Mouse (Mus musculus) frontal cortex, postnatal 36 days (tissue): ENCODE measurements at regions not wholly inside any gene's neighbourhood (a gene's known extent, or its start where the extent isn't known, plus 50 kb on each side); places are given as distances from the start of the nearest gene placed in this dataset.
A peak's percentile ranks its signal among the peaks of the same experiment; 100 is the strongest.

ENCODE experiments used
- DNase-seq, 2 experiments: peaks; one replicate each; pipeline ENCODE4 v3.0.0; 2022; ENCODE audit warnings: low spot score in 2 of 2

- DNase-seq = no peak
Observed at GRCm38 (mm10) chr9:43930037-43930404, 113.2 kb upstream of the Thy1 start.

GRCm38 (mm10) chr9:43930476-43930875, 112.7 kb upstream of the Thy1 start:
- no peak for DNase-seq

- no peak for DNase-seq
Observed at GRCm38 (mm10) chr9:43934012-43934690, 109.0 kb upstream of the Thy1 start.

GRCm38 (mm10) chr9:43934691-43935064, 108.5 kb upstream of the Thy1 start:
- no peak for DNase-seq

DNA sequence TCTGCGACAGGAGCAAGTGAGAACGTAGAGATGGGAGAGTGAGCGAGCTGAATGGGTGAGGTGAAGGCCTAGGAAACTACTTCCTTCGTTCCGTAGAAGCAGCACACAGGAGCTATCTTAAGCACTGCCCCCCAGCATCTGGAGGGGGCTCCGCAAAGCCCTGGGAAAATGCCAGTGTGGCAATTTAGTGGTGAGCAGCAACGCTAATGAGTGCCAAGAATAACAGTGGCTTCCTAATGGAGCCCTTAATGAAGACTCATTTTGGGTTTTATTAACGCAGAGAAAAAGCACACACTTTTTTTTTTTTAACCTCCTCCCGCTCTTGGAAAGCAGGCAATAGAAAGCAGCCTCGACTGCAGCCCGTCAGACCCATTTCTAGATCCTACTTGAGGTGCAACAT, 103.8 kb upstream of the Thy1 start:
- no peak for DNase-seq

- DNase-seq = peak in 1 of 2 experiments; percentile 21
Observed at GRCm38 (mm10) chr9:43942147-43942546, 101.0 kb upstream of the Thy1 start.

DNA sequence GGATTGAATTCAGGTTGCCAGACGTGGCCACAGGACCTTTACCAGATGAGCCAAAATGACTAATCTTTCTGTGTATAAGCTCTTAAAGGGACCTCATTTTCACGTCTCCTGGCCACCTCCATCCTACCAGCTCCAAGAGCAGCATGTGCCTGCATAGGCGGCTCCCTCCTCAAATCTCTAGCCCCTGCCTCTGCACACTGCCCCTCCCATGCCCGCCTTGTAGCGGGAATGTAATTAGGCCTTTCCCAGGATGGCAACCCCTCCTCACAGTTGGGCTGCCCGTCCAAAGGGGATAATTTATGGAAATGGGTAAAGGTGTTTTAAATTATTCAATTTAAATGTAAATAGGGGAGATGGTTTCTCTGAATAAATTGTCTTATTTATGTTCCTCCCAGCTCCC, 99.7 kb upstream of the Thy1 start:
- DNase-seq = no peak

DNA sequence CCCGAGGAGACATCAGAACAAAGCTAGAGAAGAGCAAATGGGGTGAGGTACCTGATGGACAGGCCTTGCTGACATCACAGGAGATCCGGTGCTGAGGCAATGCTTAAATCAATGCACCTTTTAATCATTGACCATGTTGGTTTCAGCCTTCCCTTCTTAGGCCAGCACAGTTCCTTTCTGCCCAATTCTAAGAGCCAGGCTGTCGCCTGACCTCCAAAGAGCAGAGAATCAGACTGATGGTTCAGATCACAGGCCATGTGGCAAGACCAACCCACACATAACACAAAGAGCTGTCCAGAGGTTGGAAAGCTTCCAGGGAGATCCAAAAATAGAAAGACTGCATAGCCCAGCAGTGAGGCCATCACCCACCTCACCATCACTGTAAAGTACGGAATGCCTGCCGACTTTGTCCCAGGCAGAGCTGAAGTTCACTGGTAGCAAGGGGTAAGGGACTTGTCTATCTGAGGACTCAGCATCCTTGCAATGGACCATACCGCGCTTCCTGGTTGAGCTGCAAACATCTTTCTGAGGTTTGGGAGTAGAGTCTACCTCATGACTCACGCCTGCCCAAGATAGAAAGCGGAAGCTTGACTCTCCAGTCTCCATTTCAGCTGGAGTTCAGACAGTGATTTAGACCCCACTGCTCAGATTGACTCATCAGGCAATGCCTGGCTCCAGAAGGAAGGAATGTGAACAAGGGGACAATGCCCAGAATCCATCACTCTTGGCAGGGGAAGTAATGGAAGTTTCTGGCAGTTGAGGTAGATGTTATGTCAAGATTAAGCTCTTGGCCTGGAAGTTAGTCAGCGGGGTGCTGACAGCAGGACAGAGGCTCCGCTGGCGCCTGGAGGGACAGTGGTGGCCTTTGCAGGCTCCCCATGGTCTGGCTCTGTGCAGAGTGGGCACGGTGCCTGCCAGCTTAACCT, 98.1 kb upstream of the Thy1 start:
- no peak for DNase-seq

- DNase-seq = no peak
Observed at GRCm38 (mm10) chr9:43945997-43946649, 97.1 kb upstream of the Thy1 start.

DNA sequence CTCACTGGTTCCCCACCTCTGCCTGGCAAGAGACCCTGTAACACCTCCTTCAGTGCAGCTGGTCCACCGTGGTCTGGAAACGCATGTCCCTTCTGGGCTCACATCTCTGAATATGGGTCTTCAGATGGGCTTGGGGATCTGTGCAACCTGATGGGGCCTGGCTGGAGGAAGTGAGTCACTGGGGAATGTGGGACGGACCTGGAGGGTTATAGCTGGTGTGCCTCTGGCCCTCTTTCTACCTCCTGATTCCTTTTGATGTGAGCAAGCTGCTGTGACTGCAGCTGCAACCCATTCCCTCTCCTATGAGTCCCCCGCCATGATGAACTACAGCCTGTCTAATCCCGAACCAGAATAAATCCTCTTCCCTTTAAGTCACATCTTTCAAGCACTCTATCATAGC, 96.1 kb upstream of the Thy1 start:
- no peak for DNase-seq

GRCm38 (mm10) chr9:43947490-43948150, 95.6 kb upstream of the Thy1 start:
- no peak for DNase-seq

GRCm38 (mm10) chr9:43953128-43953527, 90.1 kb upstream of the Thy1 start:
- no peak for DNase-seq

DNA sequence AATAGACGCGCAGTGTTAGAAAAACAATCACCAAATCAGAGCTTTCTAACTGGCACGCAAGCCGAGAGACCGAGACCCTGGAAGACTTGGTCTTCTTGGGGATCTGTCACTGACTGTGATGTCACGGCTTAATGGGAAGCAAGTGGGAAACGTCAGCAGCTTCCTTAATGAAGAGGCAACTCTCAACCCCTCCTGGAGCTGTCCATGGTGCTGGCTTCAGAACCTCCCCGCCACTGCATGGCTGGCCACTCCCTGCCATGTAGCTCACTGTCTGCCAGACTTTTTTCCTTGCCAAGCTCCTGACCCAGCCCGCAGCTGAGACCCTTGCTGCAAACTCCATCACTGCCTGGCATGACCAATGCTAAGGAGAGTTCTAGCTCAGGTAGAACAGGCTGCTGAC, 83.6 kb upstream of the Thy1 start:
- no peak for DNase-seq

DNA sequence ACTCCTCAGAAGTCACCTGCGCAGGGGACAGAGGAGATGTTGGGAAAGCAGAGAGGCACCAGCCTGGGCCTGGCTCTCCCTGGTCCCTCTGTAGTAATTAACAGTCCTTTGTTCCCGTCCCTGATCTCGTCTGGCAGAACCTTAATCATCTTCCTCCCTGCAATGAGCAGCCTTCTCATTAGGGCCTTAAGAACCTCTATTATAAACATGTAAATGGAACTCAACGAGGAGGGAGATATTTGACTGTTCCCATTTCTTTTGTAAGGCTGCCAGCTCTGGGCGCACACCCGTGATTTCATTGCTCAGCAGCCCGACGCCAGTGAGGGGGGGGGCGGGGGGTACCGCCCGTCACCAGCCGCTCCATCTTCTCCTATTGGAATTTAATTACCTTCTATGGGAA, 81.8 kb upstream of the Thy1 start:
- DNase-seq = no peak

- no peak for DNase-seq
Observed at GRCm38 (mm10) chr9:43965171-43965570, 78.0 kb upstream of the Thy1 start.

- DNase-seq = no peak
Observed at GRCm38 (mm10) chr9:43965811-43966210, 77.4 kb upstream of the Thy1 start.

DNA sequence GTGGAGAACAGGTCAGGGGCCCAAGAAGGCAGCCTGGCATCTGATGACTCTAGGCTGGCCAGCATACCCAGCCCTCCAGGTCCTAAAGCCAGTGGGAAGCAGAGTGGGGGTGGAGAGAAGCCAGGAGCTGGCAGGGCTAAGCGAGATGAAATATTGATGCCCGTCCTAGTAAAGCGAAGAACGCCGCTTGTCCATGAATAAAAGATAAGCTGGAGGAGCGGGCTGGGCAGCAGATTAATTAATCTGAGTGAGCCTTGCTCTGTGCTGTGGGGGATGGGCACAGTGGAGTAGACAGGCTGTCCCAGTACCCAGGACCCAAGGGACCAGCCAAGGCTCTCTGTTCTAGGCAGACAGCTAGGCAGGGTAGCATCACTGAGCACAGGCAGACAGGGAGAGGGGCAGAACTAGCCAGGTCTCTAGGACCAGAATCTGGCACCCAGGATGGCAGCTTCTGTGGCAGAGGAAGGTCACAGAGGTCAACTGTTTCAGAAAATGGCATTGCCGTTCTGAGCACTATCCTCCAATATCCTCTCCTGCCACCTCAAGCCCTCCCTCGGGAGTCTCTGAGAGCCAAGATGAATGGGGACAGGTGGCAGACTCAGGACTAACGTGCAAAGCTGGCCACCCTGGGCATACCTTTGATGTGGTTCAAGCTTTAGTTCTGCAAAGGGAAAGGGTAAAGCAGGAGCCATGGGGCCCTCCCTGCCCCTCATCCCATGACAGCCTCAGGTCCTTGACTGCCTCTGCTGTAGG, 73.0 kb upstream of the Thy1 start:
- DNase-seq = no peak

GRCm38 (mm10) chr9:43970858-43971257, 72.3 kb upstream of the Thy1 start:
- DNase-seq = no peak

DNA sequence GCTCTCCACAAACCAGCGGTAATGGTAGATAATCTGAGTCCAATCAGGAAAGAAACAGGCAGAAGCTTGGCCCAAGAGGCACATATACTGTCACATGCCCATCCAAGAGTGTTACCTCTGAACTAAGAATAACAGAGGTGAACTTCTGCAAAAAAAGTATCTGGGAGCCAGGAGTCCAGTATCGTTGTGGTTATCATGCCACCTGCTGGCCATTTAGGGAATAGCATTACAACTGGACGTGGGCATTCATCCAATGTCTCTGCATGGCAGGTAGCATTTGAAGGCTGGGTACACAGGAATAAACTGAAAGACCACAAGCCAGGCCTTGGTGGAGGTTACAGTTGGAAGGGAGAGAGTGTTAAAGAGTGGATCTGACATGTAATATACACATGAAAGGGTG, 70.9 kb upstream of the Thy1 start:
- DNase-seq = peak; percentile 77 to 89

GRCm38 (mm10) chr9:43975405-43975804, 67.8 kb upstream of the Thy1 start:
- no peak for DNase-seq

DNA sequence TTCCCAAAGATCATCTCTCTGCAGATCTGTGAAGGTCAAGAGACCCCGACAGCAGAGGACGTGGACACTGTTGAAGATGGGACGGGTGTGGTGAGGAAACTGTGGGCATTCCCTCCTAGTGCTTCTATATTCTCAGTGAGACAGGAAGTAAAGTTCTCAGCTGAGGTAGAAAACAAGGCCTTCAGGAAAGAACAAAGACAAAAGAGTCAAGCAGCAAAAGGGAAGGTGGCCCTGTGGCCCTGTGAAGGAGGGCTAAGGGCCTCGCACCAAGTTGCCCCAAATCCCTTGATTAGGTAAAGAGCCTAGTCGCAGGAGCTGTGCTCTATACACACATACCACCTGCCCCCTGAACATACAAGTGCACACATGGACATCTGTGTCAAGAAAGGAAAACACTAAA, 66.8 kb upstream of the Thy1 start:
- DNase-seq = no peak

- no peak for DNase-seq
Observed at GRCm38 (mm10) chr9:43977773-43978172, 65.4 kb upstream of the Thy1 start.
